Mouse (Mus musculus): ENCODE data around the gene Olfr96. TPM values are rescaled to one million over a fixed set of nuclear protein-coding genes. Genes with fewer than 3 reads are reported as not detected.

Gene Olfr96
- polyA plus RNA-seq, 1 experiment from 2014 or later = not detected

Other genes starting within 250 kb of the Olfr96 start
- gene 2410137M14Rik, start 238.9 kb upstream of the Olfr96 start, polyA plus RNA-seq (2014; fragmentation: Nextera tagmentation; extraction: Ambion mirVana) = not detected in 2 replicates
- 0.73 and 1.1 TPM in 2 replicates for gene H2-M5, start 230.6 kb upstream of the Olfr96 start, polyA plus RNA-seq (2014; fragmentation: Nextera tagmentation; extraction: Ambion mirVana)
- gene Zfp57, start 219.0 kb upstream of the Olfr96 start, polyA plus RNA-seq (2014; fragmentation: Nextera tagmentation; extraction: Ambion mirVana) = 130 and 142 TPM in 2 replicates
- gene Mog, start 196.7 kb upstream of the Olfr96 start, polyA plus RNA-seq (2014; fragmentation: Nextera tagmentation; extraction: Ambion mirVana) = 0.39 TPM in 1 of 2 replicates, not detected in the other
- 19.7 and 21.8 TPM in 2 replicates for gene Gabbr1, start 174.2 kb upstream of the Olfr96 start, polyA plus RNA-seq (2014; fragmentation: Nextera tagmentation; extraction: Ambion mirVana)
- gene Olfr90, start 131.6 kb upstream of the Olfr96 start, polyA plus RNA-seq (2014; fragmentation: Nextera tagmentation; extraction: Ambion mirVana) = not detected in 2 replicates
- 0.13 TPM in 2 replicates for gene Olfr91, start 121.9 kb upstream of the Olfr96 start, polyA plus RNA-seq (2014; fragmentation: Nextera tagmentation; extraction: Ambion mirVana)
- gene Olfr92, start 100.1 kb upstream of the Olfr96 start, polyA plus RNA-seq (2014; fragmentation: Nextera tagmentation; extraction: Ambion mirVana) = not detected in 2 replicates
- gene Olfr93, start 58.7 kb upstream of the Olfr96 start, polyA plus RNA-seq (2014; fragmentation: Nextera tagmentation; extraction: Ambion mirVana) = not detected in 2 replicates
- gene Ubd, start 26.3 kb upstream of the Olfr96 start, polyA plus RNA-seq (2014; fragmentation: Nextera tagmentation; extraction: Ambion mirVana) = not detected in 2 replicates
- not detected in 2 replicates for gene Olfr94, start 19.2 kb upstream of the Olfr96 start, polyA plus RNA-seq (2014; fragmentation: Nextera tagmentation; extraction: Ambion mirVana)
- not detected in 2 replicates for gene Olfr95, start 7.0 kb upstream of the Olfr96 start, polyA plus RNA-seq (2014; fragmentation: Nextera tagmentation; extraction: Ambion mirVana)
- gene Olfr97, start 17.2 kb downstream of the Olfr96 start, polyA plus RNA-seq (2014; fragmentation: Nextera tagmentation; extraction: Ambion mirVana) = not detected in 2 replicates
- gene Olfr98, start 43.6 kb downstream of the Olfr96 start, polyA plus RNA-seq (2014; fragmentation: Nextera tagmentation; extraction: Ambion mirVana) = not detected in 2 replicates
- gene H2-M3, start 50.1 kb downstream of the Olfr96 start, polyA plus RNA-seq (2014; fragmentation: Nextera tagmentation; extraction: Ambion mirVana) = 1.7 and 2.5 TPM in 2 replicates
- not detected in 2 replicates for gene Olfr99, start 63.3 kb downstream of the Olfr96 start, polyA plus RNA-seq (2014; fragmentation: Nextera tagmentation; extraction: Ambion mirVana)
- gene Olfr101, start 84.2 kb downstream of the Olfr96 start, polyA plus RNA-seq (2014; fragmentation: Nextera tagmentation; extraction: Ambion mirVana) = not detected in 2 replicates
- not detected in 2 replicates for gene Olfr102, start 96.9 kb downstream of the Olfr96 start, polyA plus RNA-seq (2014; fragmentation: Nextera tagmentation; extraction: Ambion mirVana)
- not detected in 2 replicates for gene Olfr103, start 119.6 kb downstream of the Olfr96 start, polyA plus RNA-seq (2014; fragmentation: Nextera tagmentation; extraction: Ambion mirVana)
- gene Olfr104-ps, start 139.4 kb downstream of the Olfr96 start, polyA plus RNA-seq (2014; fragmentation: Nextera tagmentation; extraction: Ambion mirVana) = not detected in 2 replicates
- not detected in 2 replicates for gene Olfr105-ps, start 158.9 kb downstream of the Olfr96 start, polyA plus RNA-seq (2014; fragmentation: Nextera tagmentation; extraction: Ambion mirVana)
- not detected in 2 replicates for gene Olfr106-ps, start 170.2 kb downstream of the Olfr96 start, polyA plus RNA-seq (2014; fragmentation: Nextera tagmentation; extraction: Ambion mirVana)
- not detected in 2 replicates for gene Olfr107, start 179.1 kb downstream of the Olfr96 start, polyA plus RNA-seq (2014; fragmentation: Nextera tagmentation; extraction: Ambion mirVana)
- not detected in 2 replicates for gene Olfr108, start 225.3 kb downstream of the Olfr96 start, polyA plus RNA-seq (2014; fragmentation: Nextera tagmentation; extraction: Ambion mirVana)
- not detected in 2 replicates for gene Olfr109, start 238.8 kb downstream of the Olfr96 start, polyA plus RNA-seq (2014; fragmentation: Nextera tagmentation; extraction: Ambion mirVana)